8 mouse cellular contexts compared by ENCODE assay signal in the genomic region with DNA sequence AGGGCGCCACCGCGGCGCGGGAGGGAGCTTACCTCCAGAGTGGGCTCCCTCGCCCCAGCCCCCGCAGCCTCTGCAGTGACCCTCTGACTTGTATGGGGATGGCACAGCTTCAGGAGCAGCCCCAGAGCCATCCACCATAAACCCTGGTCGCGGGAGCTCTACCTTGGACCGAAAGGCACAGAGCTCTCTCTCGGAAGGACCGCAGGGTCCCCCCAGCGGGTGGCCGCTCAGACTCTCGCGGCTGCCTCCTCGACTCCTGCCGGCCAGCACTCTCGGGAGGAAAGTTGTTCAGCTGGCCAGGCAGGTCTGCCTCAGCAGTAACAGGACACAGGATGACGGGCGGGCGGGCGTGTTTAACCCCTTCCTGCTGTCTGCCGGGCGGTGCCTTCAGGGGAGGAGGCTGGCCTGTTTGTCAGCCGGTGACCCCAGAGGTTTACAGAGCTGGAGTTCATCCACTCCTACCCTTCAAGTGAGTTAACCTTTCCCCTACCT. TPM values are rescaled to one million over a fixed set of nuclear protein-coding genes. Genes with fewer than 3 reads are reported as not detected.
A peak's percentile ranks its signal among the peaks of the same experiment; 100 is the strongest.
DNase-seq lines count a peak whose midpoint lies in the region; ATAC-seq and TF ChIP-seq lines count a peak whose summit lies in the region.

A gene (minus strand): TSS at position 314 of the 492 bp plus-strand sequence.

- H3K4me2 ChIP-seq in forebrain, postnatal 0 days (ENCODE audit: low read depth), result peak within 1 kb of the TSS; percentile 49
- H3K4me2 ChIP-seq in intestine, postnatal 0 days (replicated peaks; ENCODE audit: low read depth), result peak within 1 kb of the TSS; percentile 69
- H3K4me2 ChIP-seq in liver, embryonic 16.5 days (ENCODE audit: low read depth, low read length), result peak within 1 kb of the TSS; percentile 32

- DNase-seq in left cerebral cortex, postnatal 4 days, result peak; percentile 16
- DNase-seq in left cerebral cortex, adult 8-10 months (ENCODE audit: low spot score in 2 of 2), result no peak
- no peak for DNase-seq in forebrain, postnatal 0 days
- no peak for DNase-seq in right cerebral cortex, postnatal 36 days (ENCODE audit: low spot score in 2 of 2)
- DNase-seq in left cerebral cortex, postnatal 14 days (ENCODE audit: low spot score in 2 of 2), result no peak

- peak within 1 kb of the TSS; percentile 25; the same call in 1 of the 2 replicates for H3K9ac ChIP-seq in forebrain, postnatal 0 days
- H3K9ac ChIP-seq in intestine, postnatal 0 days (ENCODE audit: low read depth, low read length), result 0 out of 2 replicates have a peak within 1 kb of the TSS, but pooled peaks have one; percentile 37
- no peak within 1 kb of the TSS for H3K9ac ChIP-seq in liver, embryonic 16.5 days (ENCODE audit: low read depth, low read length)

- peak within 1 kb of the TSS; percentile 24 for H3K4me3 ChIP-seq in forebrain, postnatal 0 days (ENCODE audit: low read depth, low read length)
- H3K4me3 ChIP-seq in intestine, postnatal 0 days (ENCODE audit: low read depth, low read length), result peak within 1 kb of the TSS; percentile 36
- H3K4me3 ChIP-seq in liver, embryonic 16.5 days (ENCODE audit: low read depth, low read length), result 0 out of 2 replicates have a peak within 1 kb of the TSS, but pooled peaks have one; percentile 8
- H3K4me3 ChIP-seq in olfactory bulb, adult 2 months (ENCODE audit: insufficient read depth, low read depth, low read length), result peak within 1 kb of the TSS; percentile 16; the same call in 1 of the 2 replicates

- TF ChIP-seq CTCF in forebrain, postnatal 0 days (IDR thresholded peaks at IDR 0.05; ENCODE audit: low read depth), result no peak
- TF ChIP-seq CTCF in intestine, postnatal 0 days (IDR thresholded peaks at IDR 0.05; ENCODE audit: low read depth), result peak; percentile 34
- TF ChIP-seq CTCF in olfactory bulb, adult 2 months (IDR thresholded peaks at IDR 0.05; ENCODE audit: insufficient read depth, low read depth, low read length), result no peak

- H3K27ac ChIP-seq in forebrain, postnatal 0 days (ENCODE audit: low read depth, low read length), result no peak within 1 kb of the TSS
- H3K27ac ChIP-seq in intestine, postnatal 0 days (ENCODE audit: low read depth, low read length), result no peak within 1 kb of the TSS
- H3K27ac ChIP-seq in liver, embryonic 16.5 days (ENCODE audit: low read length), result no peak within 1 kb of the TSS
- no peak within 1 kb of the TSS; the same call in 1 of the 2 replicates for H3K27ac ChIP-seq in olfactory bulb, adult 2 months (ENCODE audit: insufficient read depth, low read depth, low read length)

- TF ChIP-seq POLR2A in olfactory bulb, adult 2 months (IDR thresholded peaks at IDR 0.05; ENCODE audit: insufficient read depth, low read depth, low read length), result no peak

- peaks cover 3% of the 10 kb centered on the region; the same call in 1 of the 2 replicates for H3K27me3 ChIP-seq in forebrain, postnatal 0 days (ENCODE audit: insufficient read depth, low read length)
- H3K27me3 ChIP-seq in intestine, postnatal 0 days (replicated peaks; ENCODE audit: control insufficient read depth, insufficient read depth, low read length), result 0 out of 2 replicates have a peak, but pooled peaks cover 8% of the 10 kb centered on the region
- H3K27me3 ChIP-seq in liver, embryonic 16.5 days (ENCODE audit: control insufficient read depth, insufficient read depth, low read depth, low read length), result peaks cover 36% of the 10 kb centered on the region

- H3K9me3 ChIP-seq in forebrain, postnatal 0 days (ENCODE audit: low read length), result no peaks in the 10 kb centered on the region
- H3K9me3 ChIP-seq in intestine, postnatal 0 days (ENCODE audit: control insufficient read depth), result no peaks in the 10 kb centered on the region
- H3K9me3 ChIP-seq in liver, embryonic 16.5 days (replicated peaks; ENCODE audit: control insufficient read depth, low read length), result no peaks in the 10 kb centered on the region

- H3K36me3 ChIP-seq in forebrain, postnatal 0 days (ENCODE audit: insufficient read depth), result no peaks in the 10 kb centered on the region
- H3K36me3 ChIP-seq in intestine, postnatal 0 days (ENCODE audit: control insufficient read depth, insufficient read depth), result no peaks in the 10 kb centered on the region
- H3K36me3 ChIP-seq in liver, embryonic 16.5 days (ENCODE audit: control insufficient read depth, insufficient read depth), result no peaks in the 10 kb centered on the region

- ATAC-seq in forebrain, postnatal 0 days, result no peak
- peak; percentile 26; the same call in 1 of the 2 replicates for ATAC-seq in intestine, postnatal 0 days
- no peak for ATAC-seq in liver, embryonic 16.5 days (ENCODE audit: low read depth)

- intact Hi-C loops in left cerebral cortex, postnatal 4 days (cut with DNase I), result no loop called here
- intact Hi-C loops in left cerebral cortex, postnatal 14 days (cut with DNase I), result no loop called here

- WGBS in forebrain, postnatal 0 days, result 3% methylated on average over 25 of the region's 26 CpGs
- WGBS in intestine, postnatal 0 days, result 1% methylated on average over 26 of the region's 26 CpGs
- 2% methylated on average over 25 of the region's 26 CpGs for WGBS in liver, embryonic 16.5 days (ENCODE audit: insufficient replicate concordance)
- WGBS in olfactory bulb, adult 2 months, result 6% methylated on average over 26 of the region's 26 CpGs

- H3K4me1 ChIP-seq in forebrain, postnatal 0 days (ENCODE audit: insufficient read depth), result peaks cover 10% of the 10 kb centered on the region
- peaks cover 12% of the 10 kb centered on the region; the same call in 1 of the 2 replicates for H3K4me1 ChIP-seq in intestine, postnatal 0 days (replicated peaks; ENCODE audit: control insufficient read depth, insufficient read depth, low read length)
- no peaks in the 10 kb centered on the region for H3K4me1 ChIP-seq in liver, embryonic 16.5 days (ENCODE audit: control insufficient read depth, low read depth, low read length)
- peaks cover 25% of the 10 kb centered on the region for H3K4me1 ChIP-seq in olfactory bulb, adult 2 months (ENCODE audit: control insufficient read depth, insufficient read depth, low read length)

RNA-seq across cellular contexts. Expression of the gene that starts here (rescaled TPM):
- 1 to 10 TPM; 1.3 to 1.5 TPM for total RNA-seq in left cerebral cortex, postnatal 4 days (2021)
- total RNA-seq in left cerebral cortex, adult 8-10 months (2022), result 1 to 10 TPM; 1.1 to 3.7 (median 2.6) TPM
- total RNA-seq in forebrain, postnatal 0 days (2014; rRNA removed), result 2.0 and 2.5 TPM in 2 replicates
- 0.96 and 1.4 TPM in 2 replicates for polyA plus RNA-seq in forebrain, postnatal 0 days (2015; fragmentation: Nextera tagmentation; extraction: Ambion mirVana)
- polyA plus RNA-seq in intestine, postnatal 0 days (2015; fragmentation: Nextera tagmentation; extraction: Ambion mirVana), result 0.55 and 1.0 TPM in 2 replicates
- polyA plus RNA-seq in liver, embryonic 16.5 days (2015; fragmentation: Nextera tagmentation; extraction: Ambion mirVana), result 0.08 TPM in 1 of 2 replicates, not detected in the other
- polyA plus RNA-seq in olfactory bulb, adult 2 months (2012; ENCODE audit: insufficient read depth, insufficient read length, low replicate concordance, missing spikeins), result not detected in 2 replicates
- total RNA-seq in left cerebral cortex, postnatal 14 days (2021), result 1 to 10 TPM in 1 of 2 experiments, under 1 TPM in 1; 0.95 to 1.3 TPM
